Mouse (Mus musculus) spleen, adult 2 months (tissue): Measurements from ENCODE around the gene Ikzf1. TPM values are rescaled to one million over a fixed set of nuclear protein-coding genes. Genes with fewer than 3 reads are reported as not detected.

Experiments
- DNase-seq, 2 experiments: peaks; one replicate each; pipeline versions ENCODE4 v3.0.0 to v3.0.0-alpha.2; 2012 to 2021; ENCODE audit warnings: low spot score in 2 of 2, low read depth in 1 of 2
- H3K27ac ChIP-seq: fragments of 200-500 bp; 2 replicates; pipeline ENCODE4 v1.5.1; 2012; ENCODE audit warnings: low read length, inconsistent platforms; ENCODE audit not compliant: insufficient read depth
- H3K27me3 ChIP-seq: fragments of 200-500 bp; 2 replicates; pipeline ENCODE4 v1.6.1; 2012; ENCODE audit warnings: mild to moderate bottlenecking, moderate library complexity, low read length, inconsistent platforms; ENCODE audit not compliant: control insufficient read depth, insufficient read depth
- H3K36me3 ChIP-seq: fragments of 200-500 bp; 2 replicates; pipeline ENCODE4 v1.6.1; 2012; ENCODE audit warnings: mild to moderate bottlenecking, low read length, inconsistent platforms; ENCODE audit not compliant: control insufficient read depth, insufficient read depth
- H3K4me1 ChIP-seq: fragments of 200-500 bp; 2 replicates; pipeline ENCODE4 v1.6.1; 2011; ENCODE audit warnings: inconsistent platforms; ENCODE audit not compliant: control insufficient read depth, insufficient read depth, insufficient read length
- H3K4me3 ChIP-seq: fragments of 200-500 bp; 2 replicates; pipeline ENCODE4 v1.5.1; 2011; ENCODE audit warnings: mild to moderate bottlenecking, inconsistent platforms; ENCODE audit not compliant: insufficient read depth, insufficient read length; ENCODE audit errors: extremely low read depth
- CTCF ChIP-seq: fragments of 200-500 bp; IDR thresholded peaks from 2 replicates; pipeline ENCODE4 v1.5.1; 2011; ENCODE audit warnings: mild to moderate bottlenecking, inconsistent platforms; ENCODE audit not compliant: insufficient read depth, insufficient read length, insufficient replicate concordance; ENCODE audit errors: extremely low read depth
- POLR2A ChIP-seq: fragments of 200-500 bp; IDR thresholded peaks from 2 replicates; pipeline ENCODE4 v1.6.1; 2011; ENCODE audit warnings: low read depth, low read length, inconsistent platforms
- WGBS: fragments of 180-500 bp; shearing (Covaris S2); methylation state at CpG from one replicate; pipeline ENCODE4 v1.1.7; 2018; 5-methylcytosine and 5-hydroxymethylcytosine counted together
- polyA plus RNA-seq: library from polyadenylated mRNA; depleted of rRNA; stranded (reverse); fragments of >200 nt; gene quantifications from 2 replicates; pipeline ENCODE4 v1.2.3, GENCODE M21; 2012

Ikzf1 gene
- polyA plus RNA-seq, 1 experiment, result 258 TPM

- DNase-seq, result no peak
- peak overlapping the region; percentile 8; the same call in 1 of the 2 replicates for H3K27ac ChIP-seq
- TF ChIP-seq CTCF (no peak), POLR2A (no peak)
- peaks cover 24% of the 10 kb centered on the region; the same call in 1 of the 2 replicates for H3K4me1 ChIP-seq
- peaks cover 20% of the 10 kb centered on the region for H3K36me3 ChIP-seq
- H3K27me3 ChIP-seq, result no peaks in the 10 kb centered on the region
- H3K4me3 ChIP-seq, result no peak overlapping the region
- 53% methylated on average over 1 of the region's 1 CpGs for WGBS
These were observed 45.3 kb downstream of the Ikzf1 start for GRCm38 (mm10) chr11:11730062-11730461.

- Histone ChIP-seq H3K4me1 (peaks cover 26% of the 10 kb centered on the region; the same call in 1 of the 2 replicates), H3K27ac (peak overlapping the region; percentile 36; the same call in 1 of the 2 replicates), H3K4me3 (no peak overlapping the region), H3K27me3 (no peaks in the 10 kb centered on the region), H3K36me3 (peaks cover 22% of the 10 kb centered on the region)
- 71% methylated on average over 1 of the region's 1 CpGs for WGBS
- TF ChIP-seq CTCF, result no peak
- TF ChIP-seq POLR2A, result no peak
- no peak for DNase-seq
These were observed 46.9 kb downstream of the Ikzf1 start for GRCm38 (mm10) chr11:11731727-11732126.

GRCm38 (mm10) chr11:11732972-11733770 is 48.4 kb downstream of the Ikzf1 start:
- Histone ChIP-seq H3K27ac (peak overlapping the region; percentile 26), H3K36me3 (peaks cover 21% of the 10 kb centered on the region), H3K27me3 (no peaks in the 10 kb centered on the region), H3K4me1 (peaks cover 21% of the 10 kb centered on the region; the same call in 1 of the 2 replicates), H3K4me3 (no peak overlapping the region)
- WGBS, result 78% methylated on average over 8 of the region's 8 CpGs
- DNase-seq, result no peak
- no peak for TF ChIP-seq CTCF
- TF ChIP-seq POLR2A, result no peak

- no peak for DNase-seq
- H3K27ac ChIP-seq, result peak overlapping the region; percentile 83
- H3K4me1 ChIP-seq, result peaks cover 24% of the 10 kb centered on the region; the same call in 1 of the 2 replicates
- WGBS, result 72% methylated on average over 6 of the region's 6 CpGs
- peaks cover 16% of the 10 kb centered on the region for H3K36me3 ChIP-seq
- no peak overlapping the region for H3K4me3 ChIP-seq
- H3K27me3 ChIP-seq, result no peaks in the 10 kb centered on the region
- TF ChIP-seq POLR2A (no peak), CTCF (no peak)
These were observed 50.4 kb downstream of the Ikzf1 start for GRCm38 (mm10) chr11:11735155-11735554.

GRCm38 (mm10) chr11:11736948-11737347 is 52.1 kb downstream of the Ikzf1 start:
- H3K4me3 ChIP-seq, result no peak overlapping the region
- no peaks in the 10 kb centered on the region for H3K27me3 ChIP-seq
- H3K4me1 ChIP-seq, result peaks cover 30% of the 10 kb centered on the region
- peaks cover 15% of the 10 kb centered on the region for H3K36me3 ChIP-seq
- 30% methylated on average over 4 of the region's 4 CpGs for WGBS
- TF ChIP-seq CTCF, result no peak
- TF ChIP-seq POLR2A, result no peak
- DNase-seq, result no peak
- H3K27ac ChIP-seq, result peak overlapping the region; percentile 65

GRCm38 (mm10) chr11:11737562-11737961 is 52.8 kb downstream of the Ikzf1 start:
- H3K4me1 ChIP-seq, result peaks cover 32% of the 10 kb centered on the region
- TF ChIP-seq CTCF (no peak), POLR2A (no peak)
- H3K4me3 ChIP-seq, result no peak overlapping the region

GRCm38 (mm10) chr11:11739054-11739453 is 54.3 kb downstream of the Ikzf1 start:
- Histone ChIP-seq H3K4me3 (no peak overlapping the region), H3K27me3 (no peaks in the 10 kb centered on the region), H3K36me3 (peaks cover 10% of the 10 kb centered on the region), H3K27ac (0 out of 2 replicates have a peak overlapping the region, but pooled peaks have one; percentile 20), H3K4me1 (peaks cover 32% of the 10 kb centered on the region)
- DNase-seq, result no peak
- TF ChIP-seq CTCF (no peak), POLR2A (no peak)
- 87% methylated on average over 3 of the region's 3 CpGs for WGBS

More at GRCm38 (mm10) chr11:11737562-11737961, 52.8 kb downstream of the Ikzf1 start:
- no peak for DNase-seq
- 57% methylated on average over 2 of the region's 2 CpGs for WGBS
- Histone ChIP-seq H3K27me3 (no peaks in the 10 kb centered on the region), H3K36me3 (peaks cover 15% of the 10 kb centered on the region), H3K27ac (no peak overlapping the region)
